Mouse (Mus musculus) forebrain, embryonic 10.5 days (tissue): ENCODE data around the gene Tfap2d. TPM values are rescaled to one million over a fixed set of nuclear protein-coding genes. Genes with fewer than 3 reads are reported as not detected.

Source experiments
- DNase-seq: peaks from one replicate; pipeline ENCODE4 v3.0.0-alpha.2; 2017; ENCODE audit warnings: low spot score; ENCODE audit errors: extremely low spot score
- H3K27ac ChIP-seq: fragments of 300-500 bp; sonication (generic); 2 replicates; pipeline ENCODE4 v1.5.1; 2016; ENCODE audit warnings: mild to moderate bottlenecking
- H3K27me3 ChIP-seq: fragments of 300-500 bp; sonication (generic); 2 replicates; pipeline ENCODE4 v1.6.1; 2016; ENCODE audit warnings: mild to moderate bottlenecking; ENCODE audit not compliant: poor library complexity, severe bottlenecking
- H3K36me3 ChIP-seq: fragments of 300-500 bp; sonication (generic); replicated peaks from 2 replicates; pipeline ENCODE4 v1.6.1; 2016; ENCODE audit warnings: mild to moderate bottlenecking, moderate library complexity
- H3K4me1 ChIP-seq: fragments of 300-500 bp; sonication (generic); 2 replicates; pipeline ENCODE4 v1.6.1; 2016
- H3K4me3 ChIP-seq: fragments of 300-500 bp; sonication (generic); 2 replicates; pipeline ENCODE4 v1.5.1; 2016; ENCODE audit warnings: mild to moderate bottlenecking, moderate library complexity
- H3K9me3 ChIP-seq: fragments of 300-500 bp; sonication (generic); 2 replicates; pipeline ENCODE4 v1.6.1; 2016; ENCODE audit warnings: mild to moderate bottlenecking, moderate library complexity
- WGBS: fragments of 180-500 bp; shearing (Covaris S2); methylation state at CpG from one replicate; pipeline ENCODE4 v1.1.7; 2016; 5-methylcytosine and 5-hydroxymethylcytosine counted together
- polyA plus RNA-seq: library from polyadenylated mRNA; unstranded; fragments of >200 nt; fragmentation: Nextera tagmentation; extraction: Ambion mirVana; gene quantifications from 2 replicates; pipeline ENCODE4 v1.2.1, GENCODE M21; 2016

Gene Tfap2d
- polyA plus RNA-seq: 0.15 TPM in 1 of 2 replicates, not detected in the other

DNA sequence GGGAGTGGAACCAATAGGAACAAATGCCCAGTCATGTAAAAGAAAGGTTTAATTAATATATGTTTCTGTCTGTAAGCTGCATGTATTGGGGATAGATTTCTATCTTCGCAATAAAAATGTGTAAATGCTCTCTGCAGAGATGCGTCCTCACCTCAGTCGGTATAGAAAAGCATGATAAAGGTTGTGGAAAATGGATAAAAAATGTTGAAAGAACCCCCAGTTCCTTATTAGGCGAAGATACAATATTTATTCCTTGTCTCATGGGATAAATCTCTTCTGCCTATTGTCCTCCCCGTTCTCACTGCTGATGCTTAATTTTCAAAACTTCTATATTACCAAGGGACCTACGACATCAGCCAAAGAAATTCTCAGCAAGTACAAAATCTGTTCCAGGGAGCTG lies at the start of gene Tfap2d:
TSS of gene Tfap2d (plus strand) at position 392 of the 400 bp plus-strand sequence.
- WGBS: 3% methylated on average over 6 of the region's 6 CpGs
- Histone ChIP-seq H3K36me3 (no peaks in the 10 kb centered on the region), H3K27ac (no peak within 1 kb of the TSS), H3K4me1 (peaks cover 11% of the 10 kb centered on the region), H3K4me3 (peak within 1 kb of the TSS; percentile 27; the same call in 1 of the 2 replicates), H3K27me3 (peaks cover 100% of the 10 kb centered on the region), H3K9me3 (no peaks in the 10 kb centered on the region)
- DNase-seq: no peak

- Histone ChIP-seq H3K4me3 (no peak overlapping the region), H3K36me3 (no peaks in the 10 kb centered on the region), H3K27me3 (no peaks in the 10 kb centered on the region), H3K27ac (no peak overlapping the region), H3K9me3 (no peaks in the 10 kb centered on the region), H3K4me1 (no peaks in the 10 kb centered on the region)
- WGBS: 18% methylated on average over 3 of the region's 3 CpGs
- DNase-seq: no peak
Observed at GRCm38 (mm10) chr1:19056300-19056699, 46.5 kb upstream of the Tfap2d start.

- Histone ChIP-seq H3K27ac (no peak overlapping the region), H3K4me3 (no peak overlapping the region), H3K4me1 (no peaks in the 10 kb centered on the region), H3K9me3 (no peaks in the 10 kb centered on the region), H3K36me3 (no peaks in the 10 kb centered on the region), H3K27me3 (no peaks in the 10 kb centered on the region)
- no peak for DNase-seq
- 78% methylated on average over 6 of the region's 6 CpGs for WGBS
Observed at GRCm38 (mm10) chr1:19056861-19057260, 46.0 kb upstream of the Tfap2d start.

DNA sequence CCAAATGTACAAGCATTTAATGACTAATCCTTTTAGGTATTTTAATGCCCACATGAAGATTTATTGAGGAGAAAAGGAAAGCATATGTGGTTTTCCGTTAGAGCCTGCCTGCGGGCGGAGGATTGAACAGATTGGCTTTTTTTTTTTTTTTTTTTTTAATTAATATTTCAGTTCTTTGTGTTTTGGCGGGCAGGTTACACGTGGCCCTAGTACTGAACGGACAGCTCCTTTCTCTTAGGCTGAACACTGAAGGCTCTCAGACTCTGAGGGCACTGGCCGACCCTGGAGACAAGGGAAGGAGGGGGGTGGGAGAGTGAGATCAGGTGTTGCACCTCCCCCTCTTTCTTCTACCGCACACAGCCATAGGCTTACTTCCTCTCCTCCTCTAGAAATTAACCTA lies 14.7 kb upstream of the Tfap2d start:
- Histone ChIP-seq H3K9me3 (no peaks in the 10 kb centered on the region), H3K36me3 (no peaks in the 10 kb centered on the region), H3K4me1 (no peaks in the 10 kb centered on the region), H3K4me3 (no peak overlapping the region), H3K27me3 (no peaks in the 10 kb centered on the region), H3K27ac (no peak overlapping the region)
- DNase-seq: no peak
- WGBS: 15% methylated on average over 8 of the region's 8 CpGs

DNA sequence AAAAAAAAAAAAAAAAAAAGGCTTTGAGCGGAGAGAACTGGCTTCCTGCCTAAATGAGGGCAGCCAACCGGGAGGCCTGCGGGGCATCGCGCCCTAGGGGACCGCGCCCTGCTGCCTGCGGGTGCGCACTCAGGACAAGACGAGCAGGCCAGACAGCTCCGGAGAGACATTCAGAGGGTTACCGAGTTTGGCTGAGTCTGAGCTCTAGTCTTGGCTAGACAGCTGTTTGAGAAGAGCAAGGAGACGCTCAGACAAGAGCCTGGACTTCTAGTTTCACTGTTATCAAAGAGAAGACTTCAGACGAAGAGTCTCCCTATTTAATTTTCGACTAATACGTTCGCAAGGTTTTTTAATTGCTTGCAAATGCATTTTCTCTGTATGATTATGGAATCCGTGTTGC lies 5.9 kb upstream of the Tfap2d start:
- no peaks in the 10 kb centered on the region for H3K9me3 ChIP-seq
- H3K27me3 ChIP-seq: peaks cover 87% of the 10 kb centered on the region
- under 1% methylated on average over 17 of the region's 18 CpGs for WGBS
- no peak for DNase-seq
- no peak overlapping the region for H3K27ac ChIP-seq
- H3K4me3 ChIP-seq: no peak overlapping the region
- peaks cover 4% of the 10 kb centered on the region for H3K4me1 ChIP-seq
- H3K36me3 ChIP-seq: no peaks in the 10 kb centered on the region

- WGBS: under 1% methylated on average over 21 of the region's 21 CpGs
- no peaks in the 10 kb centered on the region for H3K36me3 ChIP-seq
- peak; percentile 18 for DNase-seq
- no peak overlapping the region for H3K4me3 ChIP-seq
- H3K9me3 ChIP-seq: no peaks in the 10 kb centered on the region
- peaks cover 100% of the 10 kb centered on the region for H3K27me3 ChIP-seq
- peaks cover 11% of the 10 kb centered on the region for H3K4me1 ChIP-seq
- no peak overlapping the region for H3K27ac ChIP-seq
Observed at GRCm38 (mm10) chr1:19103316-19103715, 494 bp downstream of the Tfap2d start.

DNA sequence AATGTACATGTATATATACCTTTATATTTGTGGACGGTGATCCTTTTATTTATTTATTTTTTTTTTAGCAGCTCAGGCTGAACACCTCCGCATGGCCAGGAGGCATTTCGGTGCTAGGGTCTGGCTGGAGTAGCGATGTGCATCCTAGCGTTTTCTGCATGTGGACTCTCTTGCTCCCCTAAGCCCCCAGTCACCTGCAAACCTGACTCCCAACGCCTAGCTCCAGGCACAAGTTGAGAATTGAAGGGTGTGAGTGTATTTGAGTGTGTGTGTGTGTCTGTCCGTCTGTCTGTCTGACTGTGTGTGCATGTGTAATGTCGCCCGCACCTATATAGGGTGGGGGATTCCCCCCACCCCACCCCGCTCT lies 937 bp downstream of the Tfap2d start:
- H3K27me3 ChIP-seq: peaks cover 100% of the 10 kb centered on the region
- peaks cover 11% of the 10 kb centered on the region for H3K4me1 ChIP-seq
- WGBS: 0% methylated on average over 10 of the region's 10 CpGs
- H3K27ac ChIP-seq: no peak overlapping the region
- DNase-seq: no peak
- no peaks in the 10 kb centered on the region for H3K36me3 ChIP-seq
- H3K4me3 ChIP-seq: peak overlapping the region; percentile 27; the same call in 1 of the 2 replicates
- H3K9me3 ChIP-seq: no peaks in the 10 kb centered on the region

- peak; percentile 49 for DNase-seq
- WGBS: under 1% methylated on average over 40 of the region's 40 CpGs
- peaks cover 11% of the 10 kb centered on the region for H3K4me1 ChIP-seq
- peaks cover 100% of the 10 kb centered on the region for H3K27me3 ChIP-seq
- peak overlapping the region; percentile 27; the same call in 1 of the 2 replicates for H3K4me3 ChIP-seq
- no peaks in the 10 kb centered on the region for H3K9me3 ChIP-seq
- no peak overlapping the region for H3K27ac ChIP-seq
- H3K36me3 ChIP-seq: no peaks in the 10 kb centered on the region
Observed at GRCm38 (mm10) chr1:19104143-19104857, 1.5 kb downstream of the Tfap2d start.

- Histone ChIP-seq H3K9me3 (no peaks in the 10 kb centered on the region), H3K27me3 (peaks cover 100% of the 10 kb centered on the region), H3K4me1 (peaks cover 11% of the 10 kb centered on the region), H3K4me3 (no peak overlapping the region), H3K36me3 (no peaks in the 10 kb centered on the region), H3K27ac (no peak overlapping the region)
- DNase-seq: no peak
- 3% methylated on average over 4 of the region's 4 CpGs for WGBS
Observed at GRCm38 (mm10) chr1:19106401-19106800, 3.6 kb downstream of the Tfap2d start.

DNA sequence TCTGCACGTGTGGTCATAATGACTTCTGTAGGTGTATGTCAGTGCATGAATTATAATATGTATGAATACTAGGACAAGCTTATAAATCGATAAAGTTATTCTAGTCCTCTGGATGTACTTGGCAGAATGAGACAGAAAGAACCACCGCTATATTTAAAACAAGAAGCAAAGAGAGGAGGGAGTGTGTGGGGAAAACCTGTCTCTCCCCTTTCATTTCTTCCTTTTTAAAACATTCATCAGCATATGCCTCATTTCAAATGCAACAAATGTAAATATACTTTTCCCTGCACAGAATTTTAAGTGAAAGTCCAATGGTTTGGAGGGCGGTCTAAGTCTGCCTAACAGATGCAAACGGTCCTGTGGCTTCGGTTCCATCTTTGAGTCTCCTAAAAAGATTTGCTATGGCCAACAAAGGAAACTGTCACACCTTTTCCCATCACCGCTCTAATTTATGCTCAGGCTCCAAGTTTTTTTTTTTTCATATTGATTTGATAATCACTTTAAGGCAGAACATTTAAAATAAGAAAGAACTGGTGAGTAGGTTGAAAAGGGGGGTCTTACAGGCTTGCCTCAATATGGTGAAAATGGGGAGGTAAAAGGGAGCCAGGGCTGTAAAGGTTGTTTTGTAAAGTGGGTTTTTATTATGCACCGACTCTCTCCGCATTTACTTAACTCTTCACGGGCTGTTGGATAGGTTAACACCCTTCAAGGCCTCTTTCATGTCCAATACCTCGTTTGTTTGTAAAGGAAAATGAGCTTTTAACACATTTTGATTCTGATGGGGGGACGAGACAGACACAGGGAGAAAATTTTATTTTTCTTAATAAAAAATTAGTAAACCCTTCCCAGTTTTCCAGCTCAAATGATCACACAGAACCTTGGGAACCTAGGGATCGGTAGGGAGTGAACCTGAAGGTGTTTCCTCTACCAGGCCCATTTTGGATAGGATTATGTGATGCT lies 4.3 kb downstream of the Tfap2d start:
- 1% methylated on average over 13 of the region's 13 CpGs for WGBS
- H3K27ac ChIP-seq: no peak overlapping the region
- no peak for DNase-seq
- no peaks in the 10 kb centered on the region for H3K36me3 ChIP-seq
- peaks cover 100% of the 10 kb centered on the region for H3K27me3 ChIP-seq
- no peaks in the 10 kb centered on the region for H3K9me3 ChIP-seq
- no peak overlapping the region for H3K4me3 ChIP-seq
- peaks cover 11% of the 10 kb centered on the region for H3K4me1 ChIP-seq

DNA sequence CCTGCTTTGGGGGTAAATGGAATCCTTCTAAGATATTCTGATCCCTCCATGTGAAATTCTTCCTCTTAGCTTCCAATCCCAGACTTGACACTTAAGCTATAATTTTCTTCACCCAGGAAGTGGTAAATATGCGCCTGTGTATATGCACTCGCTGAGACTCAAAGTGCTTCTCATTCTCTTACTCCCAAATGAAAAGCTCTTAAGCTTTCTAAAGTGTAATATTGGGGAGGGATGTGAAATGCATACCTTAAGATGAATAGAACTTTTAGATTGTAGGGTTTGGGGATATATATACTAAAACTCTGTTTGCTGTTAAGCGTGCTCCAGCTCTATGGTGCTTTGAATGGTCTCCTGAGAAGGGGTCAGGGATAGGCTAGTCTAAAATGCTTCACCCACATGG lies 5.0 kb downstream of the Tfap2d start:
- 3% methylated on average over 3 of the region's 3 CpGs for WGBS
- Histone ChIP-seq H3K36me3 (no peaks in the 10 kb centered on the region), H3K27ac (no peak overlapping the region), H3K9me3 (no peaks in the 10 kb centered on the region), H3K4me3 (no peak overlapping the region), H3K4me1 (peaks cover 11% of the 10 kb centered on the region), H3K27me3 (peaks cover 100% of the 10 kb centered on the region)
- DNase-seq: no peak

GRCm38 (mm10) chr1:19109711-19110110 lies 6.9 kb downstream of the Tfap2d start:
- peaks cover 99% of the 10 kb centered on the region for H3K27me3 ChIP-seq
- H3K4me3 ChIP-seq: no peak overlapping the region
- peak; percentile 65 for DNase-seq
- H3K9me3 ChIP-seq: no peaks in the 10 kb centered on the region
- peaks cover 2% of the 10 kb centered on the region for H3K4me1 ChIP-seq
- no peaks in the 10 kb centered on the region for H3K36me3 ChIP-seq
- under 1% methylated on average over 16 of the region's 16 CpGs for WGBS
- H3K27ac ChIP-seq: no peak overlapping the region

- DNase-seq: no peak
- Histone ChIP-seq H3K4me3 (no peak overlapping the region), H3K36me3 (no peaks in the 10 kb centered on the region), H3K27ac (no peak overlapping the region), H3K4me1 (no peaks in the 10 kb centered on the region), H3K9me3 (no peaks in the 10 kb centered on the region), H3K27me3 (peaks cover 97% of the 10 kb centered on the region)
- under 1% methylated on average over 5 of the region's 5 CpGs for WGBS
Observed at GRCm38 (mm10) chr1:19110211-19110610, 7.4 kb downstream of the Tfap2d start.
